Mouse (Mus musculus) forebrain, embryonic 12.5 days (tissue): ENCODE results near the gene Ace. TPM values are rescaled to one million over a fixed set of nuclear protein-coding genes. Genes with fewer than 3 reads are reported as not detected.

Source experiments
- ATAC-seq: fragments of 200-750 bp; cut with Nextera tagmentation; 2 replicates; pipeline ENCODE4 v1.8.0; 2017; ENCODE audit warnings: moderate TSS enrichment; ENCODE audit not compliant: low FRiP score
- H3K27ac ChIP-seq: fragments of 300-500 bp; sonication (generic); 2 replicates; pipeline ENCODE4 v1.5.1; 2016; ENCODE audit warnings: mild to moderate bottlenecking
- H3K27me3 ChIP-seq: fragments of 300-500 bp; sonication (generic); 2 replicates; pipeline ENCODE4 v1.6.1; 2016; ENCODE audit warnings: mild to moderate bottlenecking
- H3K36me3 ChIP-seq: fragments of 300-500 bp; sonication (generic); replicated peaks from 2 replicates; pipeline ENCODE4 v1.6.1; 2016; ENCODE audit warnings: mild to moderate bottlenecking
- H3K4me1 ChIP-seq: fragments of 300-500 bp; sonication (generic); 2 replicates; pipeline ENCODE4 v1.6.1; 2016
- H3K4me2 ChIP-seq: fragments of 300-500 bp; sonication (generic); 2 replicates; pipeline ENCODE4 v1.6.1; 2016; ENCODE audit warnings: mild to moderate bottlenecking, moderate library complexity
- H3K4me3 ChIP-seq: fragments of 300-500 bp; sonication (generic); replicated peaks from 2 replicates; pipeline ENCODE4 v1.5.1; 2016; ENCODE audit warnings: mild to moderate bottlenecking
- H3K9ac ChIP-seq: fragments of 300-500 bp; sonication (generic); 2 replicates; pipeline ENCODE4 v1.6.1; 2016; ENCODE audit warnings: mild to moderate bottlenecking
- H3K9me3 ChIP-seq: fragments of 300-500 bp; sonication (generic); 2 replicates; pipeline ENCODE4 v1.6.1; 2016
- WGBS: fragments of 180-500 bp; shearing (Covaris S2); methylation state at CpG from one replicate; pipeline ENCODE4 v1.1.7; 2016; 5-methylcytosine and 5-hydroxymethylcytosine counted together
- polyA plus RNA-seq: library from polyadenylated mRNA; unstranded; fragments of >200 nt; fragmentation: Nextera tagmentation; extraction: Ambion mirVana; gene quantifications from 2 replicates; pipeline ENCODE4 v1.2.1, GENCODE M21; 2016

Gene Ace
- polyA plus RNA-seq, 1 experiment from 2014 or later, result 0.60 TPM

DNA sequence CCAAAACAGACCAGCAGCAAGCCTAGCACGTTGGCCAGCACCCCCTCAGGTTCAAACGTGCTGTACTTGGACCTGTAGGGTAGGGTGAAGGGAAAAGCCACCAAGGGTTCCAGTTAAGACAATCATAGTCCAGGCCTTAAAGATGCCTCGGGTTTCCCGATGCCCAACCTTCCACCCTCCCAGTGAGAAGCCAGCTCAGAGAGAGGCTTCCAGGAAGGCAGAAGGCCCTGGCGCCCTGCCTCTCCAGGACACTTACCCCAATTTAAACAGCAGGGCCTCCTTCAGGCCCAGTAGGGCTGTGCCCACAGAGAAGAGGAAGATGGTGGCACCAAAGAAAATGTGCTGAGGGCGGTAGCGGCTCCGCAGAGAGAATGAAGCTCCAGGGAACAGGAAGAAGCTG, 32.2 kb upstream of the Ace start:
- no peaks in the 10 kb centered on the region for H3K27me3 ChIP-seq
- H3K4me1 ChIP-seq, result peaks cover 18% of the 10 kb centered on the region
- H3K4me2 ChIP-seq, result no peak overlapping the region
- H3K9me3 ChIP-seq, result no peaks in the 10 kb centered on the region
- no peak for ATAC-seq
- H3K27ac ChIP-seq, result no peak overlapping the region
- H3K9ac ChIP-seq, result no peak overlapping the region
- 88% methylated on average over 8 of the region's 8 CpGs for WGBS
- 0 out of 2 replicates have a peak, but pooled peaks cover 11% of the 10 kb centered on the region for H3K36me3 ChIP-seq
- H3K4me3 ChIP-seq, result no peak overlapping the region

DNA sequence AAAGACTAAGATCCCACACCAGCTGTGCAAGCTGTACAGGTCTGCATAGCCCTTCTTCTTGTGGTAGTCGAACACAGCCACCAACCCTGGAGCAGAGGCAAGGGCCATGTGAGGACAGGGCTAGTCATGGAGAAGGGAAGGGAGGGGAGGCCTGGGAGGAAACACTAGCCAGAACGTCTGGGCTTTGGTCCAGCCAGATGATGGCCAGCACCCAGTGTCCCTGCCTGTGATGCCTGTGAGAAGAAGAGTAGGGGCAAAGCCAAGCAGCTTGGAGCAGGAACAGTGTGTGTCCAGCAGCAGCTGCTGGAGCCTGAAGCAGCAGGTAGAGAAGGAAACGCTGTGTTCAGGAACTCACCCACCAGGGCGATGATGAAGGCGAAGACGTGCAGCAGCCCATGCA, 31.5 kb upstream of the Ace start:
- Histone ChIP-seq H3K27ac (no peak overlapping the region), H3K4me1 (peaks cover 18% of the 10 kb centered on the region), H3K9ac (no peak overlapping the region), H3K4me3 (no peak overlapping the region), H3K27me3 (no peaks in the 10 kb centered on the region), H3K9me3 (no peaks in the 10 kb centered on the region), H3K4me2 (no peak overlapping the region), H3K36me3 (0 out of 2 replicates have a peak, but pooled peaks cover 11% of the 10 kb centered on the region)
- WGBS, result 91% methylated on average over 6 of the region's 6 CpGs
- no peak for ATAC-seq

GRCm38 (mm10) chr11:105936974-105937373, 30.8 kb upstream of the Ace start:
- Histone ChIP-seq H3K9ac (no peak overlapping the region), H3K4me1 (peaks cover 20% of the 10 kb centered on the region), H3K4me2 (no peak overlapping the region), H3K36me3 (0 out of 2 replicates have a peak, but pooled peaks cover 11% of the 10 kb centered on the region), H3K27me3 (0 out of 2 replicates have a peak, but pooled peaks cover 7% of the 10 kb centered on the region), H3K4me3 (no peak overlapping the region), H3K9me3 (no peaks in the 10 kb centered on the region), H3K27ac (no peak overlapping the region)
- 96% methylated on average over 3 of the region's 3 CpGs for WGBS
- ATAC-seq, result no peak

GRCm38 (mm10) chr11:105938771-105939170, 29.0 kb upstream of the Ace start:
- Histone ChIP-seq H3K9me3 (no peaks in the 10 kb centered on the region), H3K27me3 (0 out of 2 replicates have a peak, but pooled peaks cover 19% of the 10 kb centered on the region), H3K27ac (0 out of 2 replicates have a peak overlapping the region, but pooled peaks have one; percentile 20), H3K36me3 (0 out of 2 replicates have a peak, but pooled peaks cover 11% of the 10 kb centered on the region), H3K4me3 (no peak overlapping the region), H3K4me2 (no peak overlapping the region), H3K9ac (no peak overlapping the region), H3K4me1 (peaks cover 27% of the 10 kb centered on the region)
- 42% methylated on average over 9 of the region's 9 CpGs for WGBS
- ATAC-seq, result no peak

- Histone ChIP-seq H3K27ac (no peak overlapping the region), H3K27me3 (peaks cover 35% of the 10 kb centered on the region; the same call in 1 of the 2 replicates), H3K4me1 (peaks cover 23% of the 10 kb centered on the region), H3K4me3 (no peak overlapping the region), H3K9me3 (no peaks in the 10 kb centered on the region), H3K9ac (no peak overlapping the region), H3K36me3 (no peaks in the 10 kb centered on the region), H3K4me2 (no peak overlapping the region)
- WGBS, result 64% methylated on average over 8 of the region's 8 CpGs
- ATAC-seq, result no peak
These were observed 25.8 kb upstream of the Ace start for GRCm38 (mm10) chr11:105941973-105942372.

DNA sequence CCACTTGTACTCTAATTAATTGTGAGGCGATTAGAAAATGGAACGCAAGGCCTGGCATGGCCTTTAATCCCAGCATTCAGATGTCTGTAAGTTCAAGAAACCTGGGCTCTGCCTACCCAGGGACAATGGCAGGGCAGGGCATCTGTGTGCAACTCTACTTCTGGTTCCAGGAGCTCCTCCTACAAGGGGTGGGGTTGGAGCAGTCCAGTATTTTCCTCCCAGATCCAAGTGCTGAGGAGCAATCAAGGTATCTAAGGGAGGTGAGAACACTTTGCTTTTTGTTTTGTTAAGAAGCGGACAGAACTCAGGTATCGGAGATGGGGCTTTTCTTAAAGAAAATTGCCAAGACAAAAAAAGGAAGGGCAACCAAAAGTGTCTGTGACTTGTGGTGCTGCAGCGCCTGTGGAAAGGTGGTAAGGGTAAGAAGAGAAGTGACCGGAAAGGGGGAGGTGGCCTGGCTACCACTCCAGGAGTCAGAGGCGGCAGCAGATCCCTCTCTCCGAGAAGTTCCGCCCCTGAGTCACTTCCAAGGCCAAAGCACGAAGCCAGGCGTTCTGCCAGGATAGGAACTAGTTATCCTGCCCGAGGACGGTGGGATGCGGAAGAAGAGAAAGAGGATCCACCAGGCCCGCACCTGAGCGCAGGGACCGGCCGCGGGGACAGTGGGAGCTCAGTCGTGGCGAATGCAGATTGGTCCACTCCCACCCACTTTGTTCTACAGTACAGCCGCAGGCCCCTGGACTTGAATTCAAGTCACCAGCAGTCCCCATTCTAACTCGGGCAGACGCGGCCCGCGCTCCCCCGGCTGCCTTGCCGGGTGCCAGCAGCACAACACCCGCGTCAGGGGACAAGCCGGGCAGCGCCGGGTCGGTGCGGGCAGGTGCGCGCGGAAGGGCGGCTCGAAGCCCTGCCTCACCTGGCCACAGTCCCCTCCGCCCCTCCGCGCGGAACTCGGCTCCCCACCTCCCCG, 24.3 kb upstream of the Ace start:
- peak; percentile 51 for ATAC-seq
- Histone ChIP-seq H3K4me2 (peak overlapping the region; percentile 97), H3K36me3 (no peaks in the 10 kb centered on the region), H3K27me3 (peaks cover 38% of the 10 kb centered on the region; the same call in 1 of the 2 replicates), H3K9ac (peak overlapping the region; percentile 70), H3K4me3 (peak overlapping the region; percentile 72), H3K9me3 (no peaks in the 10 kb centered on the region), H3K4me1 (peaks cover 23% of the 10 kb centered on the region), H3K27ac (no peak overlapping the region)
- 6% methylated on average over 46 of the region's 47 CpGs for WGBS

GRCm38 (mm10) chr11:105944126-105944621, 23.6 kb upstream of the Ace start:
- Histone ChIP-seq H3K9me3 (no peaks in the 10 kb centered on the region), H3K4me2 (peak overlapping the region; percentile 97), H3K4me3 (peak overlapping the region; percentile 72), H3K36me3 (no peaks in the 10 kb centered on the region), H3K9ac (peak overlapping the region; percentile 70), H3K27ac (no peak overlapping the region), H3K27me3 (peaks cover 39% of the 10 kb centered on the region; the same call in 1 of the 2 replicates), H3K4me1 (peaks cover 20% of the 10 kb centered on the region)
- WGBS, result under 1% methylated on average over 59 of the region's 59 CpGs
- peak; percentile 77 for ATAC-seq

GRCm38 (mm10) chr11:105944770-105945672, 22.7 kb upstream of the Ace start:
- Histone ChIP-seq H3K4me1 (peaks cover 20% of the 10 kb centered on the region), H3K9ac (peak overlapping the region; percentile 70; the same call in 1 of the 2 replicates), H3K36me3 (no peaks in the 10 kb centered on the region), H3K27me3 (peaks cover 39% of the 10 kb centered on the region; the same call in 1 of the 2 replicates), H3K4me3 (peak overlapping the region; percentile 72), H3K4me2 (peak overlapping the region; percentile 97), H3K9me3 (no peaks in the 10 kb centered on the region), H3K27ac (no peak overlapping the region)
- ATAC-seq, result no peak
- 79% methylated on average over 16 of the region's 16 CpGs for WGBS

GRCm38 (mm10) chr11:105946694-105947154, 21.0 kb upstream of the Ace start:
- H3K4me1 ChIP-seq, result peaks cover 20% of the 10 kb centered on the region
- no peak overlapping the region for H3K4me2 ChIP-seq
- H3K36me3 ChIP-seq, result no peaks in the 10 kb centered on the region
- no peak overlapping the region for H3K27ac ChIP-seq
- peaks cover 35% of the 10 kb centered on the region; the same call in 1 of the 2 replicates for H3K27me3 ChIP-seq
- H3K4me3 ChIP-seq, result no peak overlapping the region
- no peak for ATAC-seq
- no peaks in the 10 kb centered on the region for H3K9me3 ChIP-seq
- no peak overlapping the region for H3K9ac ChIP-seq
- 55% methylated on average over 11 of the region's 11 CpGs for WGBS

DNA sequence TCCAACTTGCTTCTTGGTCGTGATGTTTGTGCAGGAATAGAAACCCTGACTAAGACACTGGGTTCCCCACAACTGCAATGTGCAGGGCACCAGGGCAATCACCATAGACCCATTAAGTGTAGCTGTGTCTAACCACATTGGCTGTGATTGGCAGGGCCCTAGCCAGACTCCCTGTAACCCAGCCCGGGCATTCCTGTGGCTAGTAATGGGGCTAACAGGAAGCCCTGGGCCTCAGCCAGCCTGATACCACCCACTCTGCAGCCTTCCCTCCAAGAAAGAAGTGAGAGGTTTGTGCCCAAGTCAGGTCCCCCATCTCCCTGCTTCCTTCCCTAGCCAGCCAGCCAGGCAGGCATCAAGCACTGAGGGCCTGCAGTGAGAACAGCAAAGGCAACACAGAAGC, 19.5 kb upstream of the Ace start:
- Histone ChIP-seq H3K27me3 (peaks cover 24% of the 10 kb centered on the region; the same call in 1 of the 2 replicates), H3K27ac (no peak overlapping the region), H3K36me3 (no peaks in the 10 kb centered on the region), H3K4me3 (no peak overlapping the region), H3K9ac (no peak overlapping the region), H3K4me2 (no peak overlapping the region), H3K9me3 (no peaks in the 10 kb centered on the region), H3K4me1 (peaks cover 15% of the 10 kb centered on the region)
- WGBS, result 72% methylated on average over 2 of the region's 2 CpGs
- no peak for ATAC-seq

- Histone ChIP-seq H3K9ac (no peak overlapping the region), H3K36me3 (no peaks in the 10 kb centered on the region), H3K4me3 (no peak overlapping the region), H3K4me1 (no peaks in the 10 kb centered on the region), H3K27me3 (0 out of 2 replicates have a peak, but pooled peaks cover 4% of the 10 kb centered on the region), H3K9me3 (no peaks in the 10 kb centered on the region), H3K4me2 (no peak overlapping the region), H3K27ac (no peak overlapping the region)
- ATAC-seq, result no peak
- WGBS, result 78% methylated on average over 4 of the region's 4 CpGs
These were observed 17.2 kb upstream of the Ace start for GRCm38 (mm10) chr11:105950519-105950918.
